Mouse (Mus musculus): Measurements from ENCODE around the gene Sox13. TPM values are rescaled to one million over a fixed set of nuclear protein-coding genes. Genes with fewer than 3 reads are reported as not detected.

The Sox13 gene
- polyA plus RNA-seq, 2 experiments, result 1.6 to 4.9 TPM

GRCm38 (mm10) chr1:133397094-133397482 is 27.1 kb downstream of the Sox13 start:
- H3K9ac ChIP-seq (replicated peaks), result no peak overlapping the region
- H3K27me3 ChIP-seq (ENCODE audit: control insufficient read depth, insufficient read depth, low read length), result no peaks in the 10 kb centered on the region
- no peaks in the 10 kb centered on the region for H3K36me3 ChIP-seq (replicated peaks; ENCODE audit: control insufficient read depth, insufficient read depth, low read depth)
- H3K4me1 ChIP-seq (replicated peaks; ENCODE audit: control insufficient read depth in 2 of 2, insufficient read depth in 2 of 2, low read length in 1 of 2), result no peaks in the 10 kb centered on the region
- TF ChIP-seq EP300 (IDR thresholded peaks at IDR 0.05; ENCODE audit: low read depth) (no peak), CTCF (IDR thresholded peaks at IDR 0.05; ENCODE audit: low read depth) (no peak)
- H3K9me3 ChIP-seq (ENCODE audit: control insufficient read depth, low read length), result no peaks in the 10 kb centered on the region
- no peak for DNase-seq (ENCODE audit: low read depth in 3 of 3, low spot score in 3 of 3)
- 61% methylated on average over 5 of the region's 5 CpGs for WGBS (ENCODE audit: insufficient replicate concordance)
- H3K4me2 ChIP-seq (ENCODE audit: low read depth), result no peak overlapping the region
- ATAC-seq (ENCODE audit: insufficient read depth), result no peak
- H3K27ac ChIP-seq, result no peak overlapping the region
- no peak overlapping the region for H3K4me3 ChIP-seq (ENCODE audit: insufficient read depth in 1 of 2, low read depth in 2 of 2, low read length in 2 of 2)

GRCm38 (mm10) chr1:133396693-133397092 is 27.5 kb downstream of the Sox13 start:
- ATAC-seq (ENCODE audit: insufficient read depth), result no peak
- no peak overlapping the region for H3K4me2 ChIP-seq (ENCODE audit: low read depth)
- WGBS (ENCODE audit: insufficient replicate concordance), result 61% methylated on average over 5 of the region's 5 CpGs
- H3K9ac ChIP-seq (replicated peaks), result no peak overlapping the region
- H3K36me3 ChIP-seq (replicated peaks; ENCODE audit: control insufficient read depth, insufficient read depth, low read depth), result no peaks in the 10 kb centered on the region
- H3K4me3 ChIP-seq (ENCODE audit: insufficient read depth in 1 of 2, low read depth in 2 of 2, low read length in 2 of 2), result no peak overlapping the region
- no peak for TF ChIP-seq EP300 (IDR thresholded peaks at IDR 0.05; ENCODE audit: low read depth)
- no peak for TF ChIP-seq CTCF (IDR thresholded peaks at IDR 0.05; ENCODE audit: low read depth)
- no peaks in the 10 kb centered on the region for H3K4me1 ChIP-seq (replicated peaks; ENCODE audit: control insufficient read depth in 2 of 2, insufficient read depth in 2 of 2, low read length in 1 of 2)
- no peak for DNase-seq (ENCODE audit: low read depth in 3 of 3, low spot score in 3 of 3)
- H3K27ac ChIP-seq, result no peak overlapping the region
- no peaks in the 10 kb centered on the region for H3K27me3 ChIP-seq (ENCODE audit: control insufficient read depth, insufficient read depth, low read length)
- H3K9me3 ChIP-seq (ENCODE audit: control insufficient read depth, low read length), result no peaks in the 10 kb centered on the region

- ATAC-seq (ENCODE audit: insufficient read depth) (no peak), DNase-seq (ENCODE audit: low read depth in 3 of 3, low spot score in 3 of 3) (no peak)
- 53% methylated on average over 4 of the region's 4 CpGs for WGBS (ENCODE audit: insufficient replicate concordance)
- H3K27me3 ChIP-seq (ENCODE audit: control insufficient read depth, insufficient read depth, low read length), result no peaks in the 10 kb centered on the region
- no peak overlapping the region for H3K4me3 ChIP-seq (ENCODE audit: insufficient read depth in 1 of 2, low read depth in 2 of 2, low read length in 2 of 2)
- H3K4me1 ChIP-seq (replicated peaks; ENCODE audit: control insufficient read depth in 2 of 2, insufficient read depth in 2 of 2, low read length in 1 of 2), result no peaks in the 10 kb centered on the region
- TF ChIP-seq EP300 (IDR thresholded peaks at IDR 0.05; ENCODE audit: low read depth) (no peak), CTCF (IDR thresholded peaks at IDR 0.05; ENCODE audit: low read depth) (no peak)
- no peak overlapping the region for H3K9ac ChIP-seq (replicated peaks)
- no peaks in the 10 kb centered on the region for H3K36me3 ChIP-seq (replicated peaks; ENCODE audit: control insufficient read depth, insufficient read depth, low read depth)
- no peaks in the 10 kb centered on the region for H3K9me3 ChIP-seq (ENCODE audit: control insufficient read depth, low read length)
- no peak overlapping the region for H3K27ac ChIP-seq
- no peak overlapping the region for H3K4me2 ChIP-seq (ENCODE audit: low read depth)
Measured at GRCm38 (mm10) chr1:133394702-133395101, 29.5 kb downstream of the Sox13 start.

- 68% methylated on average over 19 of the region's 19 CpGs for WGBS (ENCODE audit: insufficient replicate concordance)
- ATAC-seq (ENCODE audit: insufficient read depth), result no peak
- Histone ChIP-seq H3K9me3 (ENCODE audit: control insufficient read depth, low read length) (no peaks in the 10 kb centered on the region), H3K9ac (replicated peaks) (no peak overlapping the region), H3K27me3 (ENCODE audit: control insufficient read depth, insufficient read depth, low read length) (no peaks in the 10 kb centered on the region), H3K4me2 (ENCODE audit: low read depth) (no peak overlapping the region), H3K4me1 (replicated peaks; ENCODE audit: control insufficient read depth in 2 of 2, insufficient read depth in 2 of 2, low read length in 1 of 2) (peaks cover 0 to 3% of the 10 kb centered on the region in 2 experiments; a peak in 1 of 4 replicates), H3K36me3 (replicated peaks; ENCODE audit: control insufficient read depth, insufficient read depth, low read depth) (no peaks in the 10 kb centered on the region), H3K27ac (no peak overlapping the region), H3K4me3 (ENCODE audit: insufficient read depth in 1 of 2, low read depth in 2 of 2, low read length in 2 of 2) (no peak overlapping the region)
- no peak for TF ChIP-seq CTCF (IDR thresholded peaks at IDR 0.05; ENCODE audit: low read depth)
- TF ChIP-seq EP300 (IDR thresholded peaks at IDR 0.05; ENCODE audit: low read depth), result no peak
- DNase-seq (ENCODE audit: low read depth in 3 of 3, low spot score in 3 of 3), result no peak
Measured at GRCm38 (mm10) chr1:133387539-133388268, 36.5 kb downstream of the Sox13 start.

GRCm38 (mm10) chr1:133386209-133386608 is 38.0 kb downstream of the Sox13 start:
- 64% methylated on average over 11 of the region's 11 CpGs for WGBS (ENCODE audit: insufficient replicate concordance)
- Histone ChIP-seq H3K9ac (replicated peaks) (no peak overlapping the region), H3K27ac (no peak overlapping the region), H3K4me1 (replicated peaks; ENCODE audit: control insufficient read depth in 2 of 2, insufficient read depth in 2 of 2, low read length in 1 of 2) (peaks cover 0 to 3% of the 10 kb centered on the region in 2 experiments; a peak in 1 of 4 replicates), H3K4me3 (ENCODE audit: insufficient read depth in 1 of 2, low read depth in 2 of 2, low read length in 2 of 2) (no peak overlapping the region), H3K36me3 (replicated peaks; ENCODE audit: control insufficient read depth, insufficient read depth, low read depth) (no peaks in the 10 kb centered on the region), H3K4me2 (ENCODE audit: low read depth) (no peak overlapping the region), H3K9me3 (ENCODE audit: control insufficient read depth, low read length) (no peaks in the 10 kb centered on the region), H3K27me3 (ENCODE audit: control insufficient read depth, insufficient read depth, low read length) (no peaks in the 10 kb centered on the region)
- TF ChIP-seq CTCF (IDR thresholded peaks at IDR 0.05; ENCODE audit: low read depth) (no peak), EP300 (IDR thresholded peaks at IDR 0.05; ENCODE audit: low read depth) (no peak)
- DNase-seq (ENCODE audit: low read depth in 3 of 3, low spot score in 3 of 3), result no peak
- no peak for ATAC-seq (ENCODE audit: insufficient read depth)

Measured in liver, embryonic 14.5 days (tissue).